Mouse (Mus musculus) myocyte (in vitro differentiated cells): ENCODE measurements around the gene Alkbh6. TPM values are rescaled to one million over a fixed set of nuclear protein-coding genes. Genes with fewer than 3 reads are reported as not detected.

ENCODE experiments used
- H3K27me3 ChIP-seq: one replicate; pipeline ENCODE4 v1.6.1; 2011; ENCODE audit not compliant: control insufficient read depth, insufficient read depth, insufficient read length
- H3K36me3 ChIP-seq: one replicate; pipeline ENCODE4 v1.6.1; 2011; ENCODE audit not compliant: control insufficient read depth, insufficient read depth
- H3K4me2 ChIP-seq: one replicate; pipeline ENCODE4 v1.6.1; 2011; ENCODE audit warnings: low read depth, control low read depth
- H3K4me3 ChIP-seq: one replicate; pipeline ENCODE4 v1.5.1; 2011; ENCODE audit warnings: mild to moderate bottlenecking, control low read depth, moderate library complexity
- H3K79me2 ChIP-seq: one replicate; pipeline ENCODE4 v1.6.1; 2011; ENCODE audit not compliant: control insufficient read depth, insufficient read depth
- H3ac ChIP-seq: one replicate; pipeline ENCODE4 v1.6.1; 2011; ENCODE audit not compliant: control insufficient read depth, insufficient read length
- CEBPB ChIP-seq: IDR thresholded peaks from 2 replicates; pipeline ENCODE4 v1.6.1; 2011; ENCODE audit warnings: mild to moderate bottlenecking, moderate library complexity; ENCODE audit not compliant: poor library complexity, insufficient read depth, severe bottlenecking
- E2F4 ChIP-seq: IDR thresholded peaks from one replicate; pipeline ENCODE4 v1.6.1; 2011; ENCODE audit warnings: mild to moderate bottlenecking, control low read depth, moderate library complexity; ENCODE audit not compliant: insufficient read depth
- MAX ChIP-seq: IDR thresholded peaks from one replicate; pipeline ENCODE4 v1.6.1; 2011; ENCODE audit warnings: low read depth, mild to moderate bottlenecking, control low read depth
- MYOD1 ChIP-seq, 3 experiments: IDR thresholded peaks; one replicate each; pipeline ENCODE4 v1.6.1; 2011; ENCODE audit warnings: control low read depth in 2 of 3, low read depth in 2 of 3, mild to moderate bottlenecking in 2 of 3, moderate library complexity in 1 of 3; ENCODE audit not compliant: insufficient read length in 2 of 3, control insufficient read depth in 1 of 3
- MYOG ChIP-seq, 3 experiments: IDR thresholded peaks; one replicate each; pipeline ENCODE4 v1.6.1; 2011; ENCODE audit warnings: control low read depth in 2 of 3, low read depth in 2 of 3, mild to moderate bottlenecking in 2 of 3; ENCODE audit not compliant: insufficient read length in 2 of 3, control insufficient read depth in 1 of 3, insufficient read depth in 1 of 3
- POLR2A ChIP-seq: IDR thresholded peaks from one replicate; pipeline ENCODE4 v1.6.1; 2011; ENCODE audit warnings: low read depth, mild to moderate bottlenecking, control low read depth, moderate library complexity; ENCODE audit not compliant: insufficient read length
- POLR2AphosphoS2 ChIP-seq: IDR thresholded peaks from one replicate; pipeline ENCODE4 v1.6.1; 2011; ENCODE audit warnings: low read depth, control low read depth; ENCODE audit not compliant: insufficient read length
- REST ChIP-seq: IDR thresholded peaks from one replicate; pipeline ENCODE4 v1.6.1; 2011; ENCODE audit warnings: mild to moderate bottlenecking, control low read depth, moderate library complexity; ENCODE audit not compliant: insufficient read depth, insufficient read length
- SRF ChIP-seq: IDR thresholded peaks from one replicate; pipeline ENCODE4 v1.6.1; 2011; ENCODE audit warnings: low read depth; ENCODE audit not compliant: control insufficient read depth, insufficient read length
- TCF12 ChIP-seq: IDR thresholded peaks from one replicate; pipeline ENCODE4 v1.6.1; 2011; ENCODE audit warnings: mild to moderate bottlenecking, control low read depth; ENCODE audit not compliant: poor library complexity, insufficient read depth, severe bottlenecking
- TCF3 ChIP-seq: IDR thresholded peaks from one replicate; pipeline ENCODE4 v1.6.1; 2011; ENCODE audit warnings: low read depth, control low read depth; ENCODE audit not compliant: insufficient read length
- USF1 ChIP-seq: IDR thresholded peaks from one replicate; pipeline ENCODE4 v1.6.1; 2011; ENCODE audit warnings: low read depth, mild to moderate bottlenecking, control low read depth, moderate library complexity
- polyA plus RNA-seq: library from polyadenylated mRNA; unstranded; fragments of >200 nt; fragmentation: generic; extraction: Trizol; gene quantifications from one replicate; pipeline ENCODE4 v1.2.1, GENCODE M21; 2012; ENCODE audit warnings: missing spikeins

Alkbh6 gene
- polyA plus RNA-seq: 33.9 TPM

DNA sequence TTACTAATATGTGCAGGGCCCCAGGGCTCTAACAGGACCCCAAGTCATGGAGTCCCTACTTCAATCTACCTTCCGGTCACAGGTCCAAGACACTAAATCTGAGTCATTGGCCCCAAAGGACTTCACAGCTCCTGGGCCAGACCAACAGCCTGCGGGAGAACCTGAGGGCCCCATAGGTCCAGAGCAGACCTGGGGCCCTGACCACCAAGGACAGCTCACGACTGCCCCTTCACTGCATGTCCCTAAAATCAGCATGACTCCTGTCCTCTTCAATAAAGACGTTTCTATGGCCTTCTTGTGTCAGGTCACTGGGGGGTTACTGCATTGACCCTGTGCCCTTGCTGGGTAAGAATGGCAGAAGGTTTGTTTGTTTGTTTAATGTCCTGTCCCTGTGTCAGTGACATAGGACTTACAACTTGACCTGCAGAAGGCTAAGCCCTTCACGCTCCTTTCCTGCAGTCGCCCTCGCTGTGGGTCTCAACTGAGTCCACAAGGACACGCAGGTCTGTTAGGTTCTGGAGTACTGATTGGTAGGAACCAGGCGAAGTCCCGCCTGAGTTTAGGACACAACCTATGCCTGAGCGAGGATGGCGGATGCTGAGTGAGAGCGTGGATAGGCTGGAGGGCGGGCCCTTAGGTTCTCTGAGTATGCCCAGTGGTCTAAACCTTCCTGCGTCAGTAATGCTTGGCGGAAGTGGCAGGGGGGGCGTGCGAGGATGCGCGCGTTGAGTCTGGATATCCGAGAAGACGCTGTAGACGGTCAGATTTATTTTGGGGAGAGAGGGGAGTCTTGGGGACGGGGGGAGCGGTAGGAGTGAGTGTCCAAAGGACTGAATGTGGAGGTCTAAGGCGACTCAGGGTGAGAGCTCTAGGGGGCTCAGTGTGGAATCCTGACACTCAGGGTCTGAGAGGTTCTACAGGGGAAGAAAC, at the start of gene Alkbh6:
Gene Alkbh6, plus strand, starts transcription at position 642 of the 930 bp plus-strand sequence.
- no peak for TF ChIP-seq USF1
- TF ChIP-seq POLR2A: peak; percentile 95
- TF ChIP-seq POLR2AphosphoS2: peak; percentile 95
- no peak for TF ChIP-seq SRF
- TF ChIP-seq MYOD1 (IDR thresholded peaks at IDR 0.05; ENCODE audit: control insufficient read depth in 1 of 3, insufficient read length in 2 of 3, low read depth in 2 of 3): no peak
- Histone ChIP-seq H3K36me3 (no peaks in the 10 kb centered on the region), H3K4me2 (peak within 1 kb of the TSS; percentile 96), H3K27me3 (no peaks in the 10 kb centered on the region), H3K79me2 (no peaks in the 10 kb centered on the region), H3K4me3 (peak within 1 kb of the TSS; percentile 59), H3ac (no peak within 1 kb of the TSS)

DNA sequence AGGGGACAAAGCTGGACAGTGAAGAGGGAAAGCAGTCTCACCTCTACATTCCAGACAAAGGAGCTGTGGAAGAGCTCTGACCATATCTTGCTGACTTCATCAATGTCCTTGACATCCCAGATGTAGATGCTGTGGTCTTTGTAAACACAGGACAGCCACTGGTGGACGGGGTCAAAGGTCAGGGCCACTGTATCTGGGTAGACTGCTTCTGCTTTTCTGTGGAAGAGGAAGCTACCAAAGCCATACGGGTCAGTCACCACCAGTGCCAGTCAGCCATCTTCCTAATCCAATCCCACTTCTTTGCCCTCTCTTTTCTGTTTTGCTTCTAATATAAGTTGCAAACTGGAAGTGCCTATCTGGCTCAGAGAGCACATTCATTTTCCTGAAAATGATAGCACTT, 43.5 kb upstream of the Alkbh6 start:
- Histone ChIP-seq H3K27me3 (no peaks in the 10 kb centered on the region), H3K79me2 (no peaks in the 10 kb centered on the region), H3K4me3 (no peak overlapping the region), H3K36me3 (no peaks in the 10 kb centered on the region), H3K4me2 (no peak overlapping the region), H3ac (no peak overlapping the region)
- TF ChIP-seq MYOD1 (IDR thresholded peaks at IDR 0.05; ENCODE audit: control insufficient read depth in 1 of 3, insufficient read length in 2 of 3, low read depth in 2 of 3) (no peak), MAX (no peak), REST (no peak), E2F4 (no peak), USF1 (no peak), TCF3 (no peak), SRF (no peak), MYOG (IDR thresholded peaks at IDR 0.05; ENCODE audit: control insufficient read depth in 1 of 3, insufficient read depth in 1 of 3, insufficient read length in 2 of 3, low read depth in 2 of 3) (no peak), CEBPB (no peak), TCF12 (no peak), POLR2AphosphoS2 (no peak), POLR2A (no peak)

DNA sequence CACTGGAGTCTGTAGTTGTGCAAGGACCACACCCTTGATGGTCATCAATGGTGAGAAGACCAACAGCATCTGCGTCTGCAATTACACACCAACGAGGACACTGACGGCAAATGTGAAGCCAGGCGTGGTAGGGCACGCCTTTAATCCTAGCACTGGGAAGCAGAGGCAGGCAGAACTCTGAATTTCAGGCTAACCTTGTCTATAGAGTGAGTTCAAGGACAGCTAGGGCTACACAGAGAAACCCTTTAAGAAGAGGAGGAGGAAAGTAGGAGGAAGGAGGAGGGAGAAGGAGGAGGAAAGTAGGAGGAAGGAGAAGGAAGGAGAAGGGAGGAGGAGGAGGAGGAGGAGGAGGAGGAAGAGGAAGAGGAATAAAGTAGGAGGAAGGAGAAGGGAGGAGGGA, 43.0 kb upstream of the Alkbh6 start:
- H3K4me2 ChIP-seq: no peak overlapping the region
- no peaks in the 10 kb centered on the region for H3K79me2 ChIP-seq
- H3ac ChIP-seq: no peak overlapping the region
- H3K4me3 ChIP-seq: no peak overlapping the region
- TF ChIP-seq CEBPB: no peak
- no peak for TF ChIP-seq REST
- no peak for TF ChIP-seq SRF
- no peak for TF ChIP-seq E2F4
- TF ChIP-seq MAX: no peak
- TF ChIP-seq TCF12: no peak
- TF ChIP-seq USF1: no peak
- no peak for TF ChIP-seq TCF3
- no peak for TF ChIP-seq MYOG (IDR thresholded peaks at IDR 0.05; ENCODE audit: control insufficient read depth in 1 of 3, insufficient read depth in 1 of 3, insufficient read length in 2 of 3, low read depth in 2 of 3)
- TF ChIP-seq MYOD1 (IDR thresholded peaks at IDR 0.05; ENCODE audit: control insufficient read depth in 1 of 3, insufficient read length in 2 of 3, low read depth in 2 of 3): no peak
- TF ChIP-seq POLR2A: no peak
- no peak for TF ChIP-seq POLR2AphosphoS2
- H3K27me3 ChIP-seq: no peaks in the 10 kb centered on the region
- H3K36me3 ChIP-seq: no peaks in the 10 kb centered on the region

- H3K4me3 ChIP-seq: no peak overlapping the region
- no peak for TF ChIP-seq CEBPB
- TF ChIP-seq SRF: no peak
- TF ChIP-seq MYOD1 (IDR thresholded peaks at IDR 0.05; ENCODE audit: control insufficient read depth in 1 of 3, insufficient read length in 2 of 3, low read depth in 2 of 3): no peak
- TF ChIP-seq TCF3: no peak
- no peak for TF ChIP-seq USF1
- TF ChIP-seq POLR2A: no peak
- TF ChIP-seq POLR2AphosphoS2: no peak
- TF ChIP-seq E2F4: no peak
- TF ChIP-seq MAX: no peak
- no peak for TF ChIP-seq TCF12
- no peak for TF ChIP-seq MYOG (IDR thresholded peaks at IDR 0.05; ENCODE audit: control insufficient read depth in 1 of 3, insufficient read depth in 1 of 3, insufficient read length in 2 of 3, low read depth in 2 of 3)
- TF ChIP-seq REST: no peak
- H3K27me3 ChIP-seq: no peaks in the 10 kb centered on the region
- H3K4me2 ChIP-seq: no peak overlapping the region
- no peak overlapping the region for H3ac ChIP-seq
- no peaks in the 10 kb centered on the region for H3K79me2 ChIP-seq
- no peaks in the 10 kb centered on the region for H3K36me3 ChIP-seq
Observed at GRCm38 (mm10) chr7:30265935-30266334, 42.6 kb upstream of the Alkbh6 start.
